Mouse (Mus musculus) cerebellum, adult 2 months (tissue): ENCODE results near the gene Vps13d.

Source experiments
- CTCF ChIP-seq: fragments of 200-500 bp; IDR thresholded peaks from 2 replicates; pipeline ENCODE4 v1.5.1; 2011; ENCODE audit warnings: low read depth, mild to moderate bottlenecking, control low read depth, low read length, moderate library complexity, borderline replicate concordance; ENCODE audit not compliant: insufficient read depth
- POLR2A ChIP-seq: fragments of 200-500 bp; IDR thresholded peaks from 2 replicates; pipeline ENCODE4 v1.6.1; 2011; ENCODE audit warnings: low read length, control low read depth, borderline replicate concordance; ENCODE audit not compliant: insufficient read depth

GRCm38 (mm10) chr4:145242719-145243350, 48.0 kb upstream of the Vps13d start:
- TF ChIP-seq CTCF (no peak), POLR2A (no peak)
